Mouse (Mus musculus) left cerebral cortex, adult 6 months (tissue): Measurements from ENCODE around the gene Nalcn. TPM values are rescaled to one million over a fixed set of nuclear protein-coding genes. Genes with fewer than 3 reads are reported as not detected.

Experiments
- long read RNA-seq, 2 experiments: library from polyadenylated mRNA; unstranded; transcript quantifications; one replicate each; pipeline ENCODE4 v2.0.0; 2019 to 2020
- polyA plus RNA-seq: library from polyadenylated mRNA; unstranded; fragments of <200 nt; fragmentation: Nextera tagmentation; gene quantifications from 2 replicates; pipeline ENCODE4 v1.2.3, GENCODE M21; 2021

The Nalcn gene
- 7.0 and 9.2 TPM in 2 replicates for polyA plus RNA-seq
- long read RNA-seq, experiment 1, full-length matches to known transcripts = 6 of 55 reads
- long read RNA-seq, experiment 1, partial matches to known transcripts = 31 of 55 reads
- long read RNA-seq, experiment 1, other reads (novel, unspliced or antisense) = 18 of 55 reads
- long read RNA-seq, experiment 2, partial matches to known transcripts = 12 of 30 reads
- long read RNA-seq, experiment 2, other reads (novel, unspliced or antisense) = 18 of 30 reads

GRCm38 (mm10) chr14:123626501-123627179, at the start of gene Nalcn:
TSS of gene Nalcn (minus strand) at chr14:123627144.

GRCm38 (mm10) chr14:123659921-123660385, 33.0 kb upstream of the Nalcn start, which contains the start of gene Itgbl1:
TSS of gene Itgbl1 (plus strand) at chr14:123659971.

Other genes with a start within 250 kb of the Nalcn start
- gene Itgbl1, start 32.8 kb upstream of the Nalcn start, polyA plus RNA-seq = 2.0 and 2.6 TPM in 2 replicates